Mouse (Mus musculus) B cell, adult (primary cell): ENCODE data around the gene Osbpl9. TPM values are rescaled to one million over a fixed set of nuclear protein-coding genes. Genes with fewer than 3 reads are reported as not detected.

Experiments
- total RNA-seq: library from RNA; stranded (reverse); gene quantifications from 4 replicates; pipeline ENCODE4 v1.2.4, GENCODE M21; 2023; ENCODE audit not compliant: inconsistent age

The Osbpl9 gene
- 159 to 199 TPM (median 174 TPM) in 4 replicates for total RNA-seq

GRCm38 (mm10) chr4:109201582-109202424 lies at the start of gene Osbpl9:
Osbpl9 (minus strand) TSS chr4:109202272.

GRCm38 (mm10) chr4:109234185-109234584 lies 32.1 kb upstream of the Osbpl9 start, which contains the start of gene Calr4:
Calr4 (plus strand) TSS chr4:109234485.

Other genes with a start within 250 kb of the Osbpl9 start
- 204 to 220 TPM (median 211 TPM) in 4 replicates for gene Nrd1, start 201.6 kb downstream of the Osbpl9 start, total RNA-seq
- not detected in 4 replicates for gene Calr4, start 32.2 kb upstream of the Osbpl9 start, total RNA-seq
- 102 to 113 TPM (median 110 TPM) in 4 replicates for gene Eps15, start 78.0 kb upstream of the Osbpl9 start, total RNA-seq
- not detected in 4 replicates for gene Ttc39a, start 204.4 kb upstream of the Osbpl9 start, total RNA-seq